Mouse (Mus musculus): ENCODE measurements at regions not wholly inside any gene's neighbourhood (a gene's known extent, or its start where the extent isn't known, plus 50 kb on each side); places are given as distances from the start of the nearest gene placed in this dataset.
"Not testable (repeated sequence)": the region's sequence is repeated elsewhere in the genome, so short reads cannot be mapped to it uniquely, and the experiment has no call there.

- TF ChIP-seq CTCF (IDR thresholded peaks at IDR 0.05): no peak
- no peak overlapping the region for H3K4me3 ChIP-seq
- H3K27ac ChIP-seq: no peak overlapping the region
- intact Hi-C loops (cut with DNase I): no loop called here
- DNase-seq (ENCODE audit: extremely low spot score in 1 of 2, low spot score in 2 of 2): no peak
Measured at GRCm38 (mm10) chr4:143055371-143055770, 157.4 kb downstream of the Prdm2 start.

DNA sequence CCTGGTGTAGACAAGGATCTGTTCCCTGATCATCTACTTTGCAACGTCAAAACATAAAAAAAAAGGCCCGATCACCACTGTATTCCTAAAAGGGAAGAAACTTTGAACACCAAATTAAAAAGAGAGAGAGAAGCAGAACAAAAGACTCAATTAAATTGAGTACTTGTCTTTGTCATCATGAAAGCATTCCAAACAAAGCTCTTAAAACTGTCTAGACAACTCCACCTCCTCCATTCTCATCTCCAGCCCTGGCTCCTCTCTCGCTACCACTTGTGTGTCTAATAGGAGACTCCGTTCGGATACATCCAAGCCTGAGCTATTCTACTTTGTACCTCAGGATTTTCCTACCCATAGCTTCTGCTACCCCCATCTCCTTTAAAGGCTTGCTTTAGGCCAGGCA lies 159.8 kb downstream of the Prdm2 start:
- no peak for DNase-seq (ENCODE audit: extremely low spot score in 1 of 2, low spot score in 2 of 2)
- no peak for TF ChIP-seq CTCF (IDR thresholded peaks at IDR 0.05)
- intact Hi-C loops (cut with DNase I): no loop called here
- no peak overlapping the region for H3K27ac ChIP-seq
- H3K4me3 ChIP-seq: no peak overlapping the region

GRCm38 (mm10) chr4:143051205-143051604 lies 161.6 kb downstream of the Prdm2 start:
- no peak overlapping the region for H3K4me3 ChIP-seq
- DNase-seq (ENCODE audit: extremely low spot score in 1 of 2, low spot score in 2 of 2): no peak
- intact Hi-C loops (cut with DNase I): no loop called here
- no peak for TF ChIP-seq CTCF (IDR thresholded peaks at IDR 0.05)
- no peak overlapping the region for H3K27ac ChIP-seq

DNA sequence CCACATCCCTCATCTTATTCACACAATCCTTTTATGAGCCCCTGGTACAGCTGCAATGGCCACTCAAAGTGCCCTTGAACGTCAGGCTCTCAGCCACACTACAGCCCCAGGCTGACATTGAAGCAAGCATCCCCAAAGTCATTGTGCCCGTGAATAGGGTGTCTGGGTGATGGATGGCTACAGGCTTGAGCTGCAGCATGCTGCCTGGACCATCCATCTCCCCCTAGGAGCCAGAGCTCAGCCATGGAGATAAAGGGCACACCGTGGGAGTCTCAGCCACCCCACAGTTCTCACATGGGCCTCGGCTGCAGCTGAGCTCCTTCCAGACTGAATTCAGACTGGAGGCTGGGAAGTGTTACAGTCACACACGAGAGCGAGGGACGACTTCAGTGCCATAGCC lies 167.6 kb downstream of the Prdm2 start:
- intact Hi-C loops (cut with DNase I): loop anchor here (5.0 kb wide), 1 partner anchor 47 kb away; no protein-coding TSS in a partner anchor
- TF ChIP-seq CTCF (IDR thresholded peaks at IDR 0.05): no peak
- Histone ChIP-seq H3K27ac (no peak overlapping the region), H3K4me3 (no peak overlapping the region)
- DNase-seq (ENCODE audit: extremely low spot score in 1 of 2, low spot score in 2 of 2): no peak

- no peak overlapping the region for H3K4me3 ChIP-seq
- H3K27ac ChIP-seq: no peak overlapping the region
- no peak for TF ChIP-seq CTCF (IDR thresholded peaks at IDR 0.05)
- no peak for DNase-seq (ENCODE audit: extremely low spot score in 1 of 2, low spot score in 2 of 2)
- intact Hi-C loops (cut with DNase I): no loop called here
Measured at GRCm38 (mm10) chr4:143042806-143043205, 170.0 kb downstream of the Prdm2 start.

DNA sequence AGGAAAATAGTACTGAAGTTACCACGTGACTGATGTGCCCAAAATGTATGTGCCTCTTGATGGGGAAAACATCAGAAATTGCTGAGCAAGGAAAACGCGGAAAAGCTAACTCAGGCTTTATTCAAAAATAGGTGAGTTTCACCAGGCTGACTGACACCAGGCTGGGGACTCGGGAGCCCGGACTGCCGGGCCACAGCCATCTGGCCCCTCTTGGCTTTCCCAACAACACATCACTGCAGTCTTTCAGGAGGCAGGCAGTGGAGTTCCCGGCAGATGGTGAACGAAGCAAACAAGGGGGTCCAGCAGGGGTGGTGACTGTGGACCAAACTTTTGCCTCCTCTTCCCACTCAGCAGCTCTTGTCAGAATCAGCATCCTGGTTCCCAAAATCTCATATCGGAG lies 174.2 kb downstream of the Prdm2 start:
- intact Hi-C loops (cut with DNase I): no loop called here
- no peak overlapping the region for H3K4me3 ChIP-seq
- DNase-seq (ENCODE audit: extremely low spot score in 1 of 2, low spot score in 2 of 2): no peak
- no peak for TF ChIP-seq CTCF (IDR thresholded peaks at IDR 0.05)
- H3K27ac ChIP-seq: no peak overlapping the region

GRCm38 (mm10) chr4:143036704-143037103 lies 176.1 kb downstream of the Prdm2 start:
- H3K4me3 ChIP-seq: no peak overlapping the region
- intact Hi-C loops (cut with DNase I): no loop called here
- TF ChIP-seq CTCF (IDR thresholded peaks at IDR 0.05): no peak
- no peak for DNase-seq (ENCODE audit: extremely low spot score in 1 of 2, low spot score in 2 of 2)
- no peak overlapping the region for H3K27ac ChIP-seq

DNA sequence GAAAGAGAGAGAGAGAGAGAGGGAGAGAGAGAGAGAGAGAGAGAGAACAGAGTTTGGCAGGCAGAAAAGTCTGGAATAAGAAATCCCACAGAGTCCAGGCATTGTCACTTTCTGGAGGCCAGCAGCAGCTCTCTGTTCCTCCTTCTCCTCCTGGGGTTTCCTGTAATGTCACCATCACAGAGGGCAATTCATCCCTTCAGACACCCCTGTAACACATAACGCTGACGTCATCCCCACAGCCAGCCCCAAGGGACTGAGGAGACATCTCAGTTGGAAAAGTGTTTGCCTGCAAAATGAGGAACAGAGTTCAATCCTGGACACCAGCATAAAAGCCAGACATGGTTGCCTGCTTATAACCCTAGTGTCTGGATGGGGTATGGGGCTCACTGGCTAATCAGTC lies 177.7 kb downstream of the Prdm2 start:
- H3K27ac ChIP-seq; DNase-seq (ENCODE audit: extremely low spot score in 1 of 2, low spot score in 2 of 2); H3K4me3 ChIP-seq; intact Hi-C loops (cut with DNase I): not testable (repeated sequence)

DNA sequence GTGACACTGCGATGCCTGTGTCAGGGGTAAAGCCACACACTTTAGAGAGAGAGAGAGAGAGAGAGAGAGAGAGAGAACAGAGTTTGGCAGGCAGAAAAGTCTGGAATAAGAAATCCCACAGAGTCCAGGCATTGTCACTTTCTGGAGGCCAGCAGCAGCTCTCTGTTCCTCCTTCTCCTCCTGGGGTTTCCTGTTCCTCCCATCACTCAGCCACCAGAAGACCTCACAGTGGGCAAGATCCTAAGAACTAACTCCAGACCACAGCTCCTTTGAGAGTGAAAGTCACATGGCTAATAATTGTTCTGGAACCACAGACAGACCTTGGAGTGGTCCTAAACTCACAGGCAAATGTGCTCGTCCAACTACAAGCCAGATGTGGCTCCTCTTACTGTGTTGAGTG lies 178.5 kb downstream of the Prdm2 start:
- DNase-seq (ENCODE audit: extremely low spot score in 1 of 2, low spot score in 2 of 2); H3K4me3 ChIP-seq; H3K27ac ChIP-seq; intact Hi-C loops (cut with DNase I): not testable (repeated sequence)

GRCm38 (mm10) chr4:143029813-143030212 lies 183.0 kb downstream of the Prdm2 start:
- TF ChIP-seq CTCF (IDR thresholded peaks at IDR 0.05): peak; percentile 42
- intact Hi-C loops (cut with DNase I): loop anchor here (5.0 to 10.0 kb wide), 3 partner anchors 132 to 1025 kb away; no protein-coding TSS in a partner anchor
- not testable (repeated sequence) for H3K4me3 ChIP-seq; DNase-seq (ENCODE audit: extremely low spot score in 1 of 2, low spot score in 2 of 2); H3K27ac ChIP-seq

DNA sequence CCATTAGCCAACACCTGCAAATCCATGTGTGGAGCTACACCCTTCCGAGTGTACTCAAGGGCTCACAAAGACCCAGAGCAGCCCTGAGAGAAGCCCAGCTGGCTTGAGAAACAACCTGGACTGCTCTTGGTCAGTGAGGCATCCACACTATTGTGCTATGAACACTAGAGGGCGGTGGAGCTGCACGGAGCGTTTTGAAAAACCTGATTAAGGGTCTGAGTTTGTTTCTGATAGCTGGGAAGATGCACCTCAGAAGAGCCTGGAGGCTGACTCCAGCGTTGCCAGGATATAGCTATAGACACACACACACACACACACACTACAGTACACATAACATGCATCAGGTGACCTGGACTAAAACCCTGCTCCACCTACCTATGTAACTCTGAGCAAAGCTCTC lies 185.5 kb downstream of the Prdm2 start:
- peak; percentile 50 to 64 for DNase-seq (ENCODE audit: extremely low spot score in 1 of 2, low spot score in 2 of 2)
- no peak overlapping the region for H3K27ac ChIP-seq
- intact Hi-C loops (cut with DNase I): loop anchor here (1.0 to 10.0 kb wide), 4 partner anchors 135 to 1022 kb away; no protein-coding TSS in a partner anchor
- peak; percentile 93 for TF ChIP-seq CTCF (IDR thresholded peaks at IDR 0.05)
- H3K4me3 ChIP-seq: no peak overlapping the region

- DNase-seq (ENCODE audit: extremely low spot score in 1 of 2, low spot score in 2 of 2): peak; percentile 64 to 68
- intact Hi-C loops (cut with DNase I): loop anchor here (1.0 to 10.0 kb wide), 6 partner anchors 139 to 1017 kb away; no protein-coding TSS in a partner anchor
- TF ChIP-seq CTCF (IDR thresholded peaks at IDR 0.05): peak; percentile 76
Measured at GRCm38 (mm10) chr4:143021242-143021881, 191.4 kb downstream of the Prdm2 start.

DNA sequence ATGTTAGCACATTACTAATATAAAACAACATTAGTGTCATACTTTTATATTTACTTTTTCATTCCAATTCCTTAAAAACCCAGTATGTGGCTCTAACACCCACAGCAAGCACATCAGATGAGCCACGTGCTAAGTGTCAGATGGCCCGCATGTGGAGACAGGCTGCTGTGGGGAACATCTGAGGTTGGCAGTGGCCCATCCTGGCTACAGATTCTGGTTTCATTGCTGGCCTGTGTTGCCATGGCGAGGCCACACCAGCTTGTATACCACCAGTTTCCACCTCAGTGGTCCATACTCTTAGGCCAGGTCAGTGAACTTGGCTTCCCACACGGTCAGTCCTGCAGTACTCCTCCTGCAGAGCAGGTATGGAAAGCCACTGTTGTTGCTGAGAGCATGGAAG lies 192.1 kb downstream of the Prdm2 start:
- intact Hi-C loops (cut with DNase I): loop anchor here (1.0 to 10.0 kb wide), 6 partner anchors 138 to 1016 kb away; no protein-coding TSS in a partner anchor
- Histone ChIP-seq H3K4me3 (no peak overlapping the region), H3K27ac (no peak overlapping the region)
- TF ChIP-seq CTCF (IDR thresholded peaks at IDR 0.05): no peak
- DNase-seq (ENCODE audit: extremely low spot score in 1 of 2, low spot score in 2 of 2): no peak

More at GRCm38 (mm10) chr4:143021242-143021881, 191.4 kb downstream of the Prdm2 start:
- no peak overlapping the region for H3K4me3 ChIP-seq
- H3K27ac ChIP-seq: no peak overlapping the region

All from left cerebral cortex, adult 2 months (tissue).